Mouse (Mus musculus) heart, embryonic 15.5 days (tissue): Measurements from ENCODE around the gene Cdca5. TPM values are rescaled to one million over a fixed set of nuclear protein-coding genes. Genes with fewer than 3 reads are reported as not detected.

Experiments used
- ATAC-seq: fragments of 200-750 bp; cut with Nextera tagmentation; replicated peaks from 2 replicates; pipeline ENCODE4 v1.8.0; 2017; ENCODE audit warnings: low read depth, moderate TSS enrichment; ENCODE audit not compliant: insufficient number of reproducible peaks, insufficient read depth, low FRiP score
- H3K27ac ChIP-seq: fragments of 300-500 bp; sonication (generic); 2 replicates; pipeline ENCODE4 v1.5.1; 2015; ENCODE audit warnings: mild to moderate bottlenecking, inconsistent platforms
- H3K27me3 ChIP-seq: fragments of 300-500 bp; sonication (generic); 2 replicates; pipeline ENCODE4 v1.6.1; 2015; ENCODE audit warnings: inconsistent platforms
- H3K36me3 ChIP-seq: fragments of 300-500 bp; sonication (generic); 2 replicates; pipeline ENCODE4 v1.6.1; 2015; ENCODE audit warnings: mild to moderate bottlenecking, inconsistent platforms
- H3K4me1 ChIP-seq: fragments of 300-500 bp; sonication (generic); replicated peaks from 2 replicates; pipeline ENCODE4 v1.6.1; 2015; ENCODE audit warnings: inconsistent platforms
- H3K4me2 ChIP-seq: fragments of 300-500 bp; sonication (generic); 2 replicates; pipeline ENCODE4 v1.6.1; 2015; ENCODE audit warnings: inconsistent platforms, mild to moderate bottlenecking, moderate library complexity
- H3K4me3 ChIP-seq: fragments of 300-500 bp; sonication (generic); 2 replicates; pipeline ENCODE4 v1.5.1; 2015; ENCODE audit warnings: mild to moderate bottlenecking, inconsistent platforms
- H3K9ac ChIP-seq: fragments of 300-500 bp; sonication (generic); 2 replicates; pipeline ENCODE4 v1.6.1; 2015; ENCODE audit warnings: mild to moderate bottlenecking, inconsistent platforms
- H3K9me3 ChIP-seq: fragments of 300-500 bp; sonication (generic); replicated peaks from 2 replicates; pipeline ENCODE4 v1.6.1; 2016; ENCODE audit warnings: inconsistent platforms
- WGBS: fragments of 180-500 bp; shearing (Covaris S2); methylation state at CpG from one replicate; pipeline ENCODE4 v1.1.7; 2015; ENCODE audit warnings: mixed read lengths; 5-methylcytosine and 5-hydroxymethylcytosine counted together
- polyA plus RNA-seq: library from polyadenylated mRNA; unstranded; fragments of >200 nt; fragmentation: Nextera tagmentation; extraction: Ambion mirVana; gene quantifications from 2 replicates; pipeline ENCODE4 v1.2.1, GENCODE M21; 2015

The Cdca5 gene
- polyA plus RNA-seq, 1 experiment from 2014 or later, result 19.6 TPM

DNA sequence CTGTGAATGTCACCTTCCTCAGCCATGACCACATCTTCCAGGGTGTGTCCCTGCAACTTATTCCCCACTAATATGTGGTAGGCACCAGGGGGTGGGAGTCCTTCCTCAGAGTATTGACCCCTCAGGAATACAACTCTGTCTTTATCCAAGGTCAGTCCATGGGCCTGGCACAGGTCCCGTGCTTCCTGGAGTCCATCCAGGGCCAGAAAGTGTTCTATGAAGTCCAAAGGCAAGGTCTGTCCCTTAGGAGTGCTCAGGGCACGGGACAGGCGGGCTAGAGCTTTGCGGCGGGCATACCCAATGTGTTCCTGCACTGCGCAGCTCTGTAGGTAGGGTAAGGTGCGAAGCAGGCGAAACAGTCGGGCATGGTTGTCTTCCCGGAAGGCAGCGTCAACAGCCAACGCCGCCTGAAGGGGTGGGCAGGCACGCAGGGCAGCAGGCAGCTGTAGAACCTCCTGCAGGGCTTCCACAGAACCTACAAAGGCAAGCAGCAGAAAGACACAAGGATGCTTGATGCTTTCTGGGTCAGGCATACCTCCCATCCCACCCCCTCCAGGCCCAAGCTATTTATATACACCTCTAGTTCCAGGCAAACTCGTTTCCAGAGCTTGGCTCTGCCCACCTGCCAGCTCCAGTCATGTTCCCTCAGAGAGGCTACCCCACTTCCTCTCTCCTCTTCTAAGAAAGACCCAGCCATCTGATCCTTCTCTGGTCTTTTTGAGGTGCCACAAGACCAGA is 31.5 kb downstream of the Cdca5 start:
- WGBS, result 82% methylated on average over 15 of the region's 15 CpGs
- no peaks in the 10 kb centered on the region for H3K27me3 ChIP-seq
- peak overlapping the region; percentile 3; the same call in 1 of the 2 replicates for H3K9ac ChIP-seq
- H3K4me3 ChIP-seq, result peak overlapping the region; percentile 71
- H3K27ac ChIP-seq, result peak overlapping the region; percentile 33; the same call in 1 of the 2 replicates
- H3K4me1 ChIP-seq, result peaks cover 24% of the 10 kb centered on the region
- peak overlapping the region; percentile 93 for H3K4me2 ChIP-seq
- no peaks in the 10 kb centered on the region for H3K9me3 ChIP-seq
- no peak for ATAC-seq
- H3K36me3 ChIP-seq, result peaks cover 23% of the 10 kb centered on the region

GRCm38 (mm10) chr19:6117346-6117985 is 32.7 kb downstream of the Cdca5 start:
- WGBS, result 4% methylated on average over 32 of the region's 32 CpGs
- no peaks in the 10 kb centered on the region for H3K27me3 ChIP-seq
- no peak for ATAC-seq

GRCm38 (mm10) chr19:6117986-6118676 is 33.3 kb downstream of the Cdca5 start, which contains the start of gene Sac3d1:
Gene Sac3d1, minus strand, starts transcription at chr19:6118650.
- peak within 1 kb of the TSS; percentile 99 for H3K27ac ChIP-seq
- peaks cover 24% of the 10 kb centered on the region for H3K4me1 ChIP-seq
- under 1% methylated on average over 77 of the region's 77 CpGs for WGBS
- H3K9me3 ChIP-seq, result no peaks in the 10 kb centered on the region
- H3K4me3 ChIP-seq, result peak within 1 kb of the TSS; percentile 71
- H3K36me3 ChIP-seq, result peaks cover 23% of the 10 kb centered on the region
- H3K9ac ChIP-seq, result peak within 1 kb of the TSS; percentile 79
- peak; percentile 84 for ATAC-seq
- H3K27me3 ChIP-seq, result no peaks in the 10 kb centered on the region
- peak within 1 kb of the TSS; percentile 93 for H3K4me2 ChIP-seq

More at GRCm38 (mm10) chr19:6117346-6117985, 32.7 kb downstream of the Cdca5 start:
- Histone ChIP-seq H3K9ac (peak overlapping the region; percentile 79), H3K4me2 (peak overlapping the region; percentile 93), H3K27ac (peak overlapping the region; percentile 99), H3K4me1 (peaks cover 24% of the 10 kb centered on the region), H3K4me3 (peak overlapping the region; percentile 71), H3K9me3 (no peaks in the 10 kb centered on the region), H3K36me3 (peaks cover 23% of the 10 kb centered on the region)

GRCm38 (mm10) chr19:6118677-6119185 is 33.9 kb downstream of the Cdca5 start:
- Histone ChIP-seq H3K4me3 (peak overlapping the region; percentile 71), H3K36me3 (peaks cover 23% of the 10 kb centered on the region), H3K4me1 (peaks cover 24% of the 10 kb centered on the region), H3K9ac (peak overlapping the region; percentile 79), H3K9me3 (no peaks in the 10 kb centered on the region), H3K4me2 (peak overlapping the region; percentile 93), H3K27me3 (no peaks in the 10 kb centered on the region), H3K27ac (peak overlapping the region; percentile 99)
- ATAC-seq, result no peak
- 2% methylated on average over 8 of the region's 8 CpGs for WGBS

DNA sequence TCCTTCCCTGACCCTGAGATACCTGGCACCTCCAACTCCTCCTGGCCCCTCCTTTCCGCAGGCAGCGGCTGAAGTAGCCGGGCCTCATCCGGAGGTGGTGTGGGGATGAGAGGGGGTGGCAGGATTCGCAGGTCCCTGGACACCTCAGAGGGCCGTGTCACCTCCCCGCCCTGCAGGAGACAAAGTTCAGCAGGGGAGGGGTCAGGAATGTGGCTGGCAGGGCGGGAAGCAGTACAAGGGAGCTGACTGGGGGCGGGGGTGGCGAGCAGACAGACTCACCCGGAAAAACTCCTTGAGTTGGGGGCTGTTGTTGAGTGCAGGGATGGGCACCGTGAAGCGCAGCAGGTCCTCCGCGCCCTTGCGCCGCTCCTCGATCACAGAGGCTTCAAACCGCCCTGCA is 37.0 kb downstream of the Cdca5 start:
- 32% methylated on average over 19 of the region's 19 CpGs for whole genome bisulfite sequencing
- 0 out of 2 replicates have a peak, but pooled peaks cover 3% of the 10 kb centered on the region for H3K36me3 ChIP-seq
- no peak overlapping the region for H3K27ac ChIP-seq
- no peak overlapping the region for H3K4me3 ChIP-seq
- H3K9ac ChIP-seq, result no peak overlapping the region
- no peaks in the 10 kb centered on the region for H3K27me3 ChIP-seq
- no peak overlapping the region for H3K4me2 ChIP-seq
- ATAC-seq, result no peak
- H3K9me3 ChIP-seq, result no peaks in the 10 kb centered on the region
- H3K4me1 ChIP-seq, result peaks cover 15% of the 10 kb centered on the region

DNA sequence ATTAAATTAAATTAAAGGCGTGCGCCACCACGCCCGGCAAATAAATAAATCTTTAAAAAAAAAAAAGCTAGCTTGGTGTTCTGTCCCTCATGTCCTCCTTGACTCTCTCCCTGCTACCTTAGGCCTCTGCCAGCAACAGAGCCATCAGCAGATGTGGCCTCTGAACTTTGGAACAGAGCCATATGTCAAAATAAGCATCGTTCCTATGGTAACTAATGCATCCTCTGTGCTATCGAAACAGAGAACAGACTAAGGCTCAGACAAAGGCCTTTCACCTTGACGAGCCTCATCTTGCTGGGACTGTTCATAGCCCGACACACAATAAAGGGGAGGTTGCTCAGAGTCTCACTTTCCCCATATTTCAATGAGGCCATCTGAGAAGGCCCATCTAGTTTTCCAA is 38.5 kb downstream of the Cdca5 start:
- H3K9ac ChIP-seq, result no peak overlapping the region

GRCm38 (mm10) chr19:6124898-6125297 is 40.1 kb downstream of the Cdca5 start:
- no peak overlapping the region for H3K4me3 ChIP-seq
- WGBS, result 67% methylated on average over 2 of the region's 2 CpGs
- no peaks in the 10 kb centered on the region for H3K9me3 ChIP-seq
- 0 out of 2 replicates have a peak, but pooled peaks cover 3% of the 10 kb centered on the region for H3K36me3 ChIP-seq
- H3K4me2 ChIP-seq, result no peak overlapping the region
- ATAC-seq, result no peak
- H3K9ac ChIP-seq, result no peak overlapping the region
- no peak overlapping the region for H3K27ac ChIP-seq
- H3K27me3 ChIP-seq, result no peaks in the 10 kb centered on the region
- 0 out of 2 replicates have a peak, but pooled peaks cover 2% of the 10 kb centered on the region for H3K4me1 ChIP-seq

More for the DNA sequence above, 38.5 kb downstream of the Cdca5 start:
- ATAC-seq, result no peak
- WGBS, result 80% methylated on average over 8 of the region's 8 CpGs
- Histone ChIP-seq H3K4me1 (peaks cover 6% of the 10 kb centered on the region), H3K27ac (no peak overlapping the region), H3K4me2 (no peak overlapping the region), H3K9me3 (no peaks in the 10 kb centered on the region), H3K27me3 (no peaks in the 10 kb centered on the region), H3K4me3 (no peak overlapping the region), H3K36me3 (0 out of 2 replicates have a peak, but pooled peaks cover 3% of the 10 kb centered on the region)

DNA sequence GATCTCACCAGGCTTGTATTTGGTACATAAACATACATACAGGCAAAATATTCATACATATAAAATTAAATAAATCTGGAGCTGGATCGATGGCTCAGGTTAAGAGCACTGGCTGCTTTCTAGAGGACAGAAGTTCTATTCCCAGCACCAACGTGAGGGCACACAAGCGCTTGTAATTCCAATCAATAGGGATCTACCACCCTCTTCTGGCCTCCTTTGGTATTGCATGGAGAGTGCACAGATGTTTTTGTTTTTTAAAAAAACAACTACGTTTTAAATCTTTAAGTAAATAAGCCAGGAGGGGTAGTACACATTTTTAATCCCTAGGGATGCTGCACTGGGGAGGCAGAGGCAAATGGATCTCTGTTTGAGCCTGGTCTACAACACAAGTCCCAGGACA is 41.5 kb downstream of the Cdca5 start:
- 22% methylated on average over 4 of the region's 4 CpGs for WGBS

GRCm38 (mm10) chr19:6126789-6127580 is 42.2 kb downstream of the Cdca5 start:
- no peaks in the 10 kb centered on the region for H3K9me3 ChIP-seq
- 0 out of 2 replicates have a peak, but pooled peaks cover 2% of the 10 kb centered on the region for H3K4me1 ChIP-seq
- H3K27me3 ChIP-seq, result no peaks in the 10 kb centered on the region
- H3K27ac ChIP-seq, result peak overlapping the region; percentile 94
- H3K4me2 ChIP-seq, result peak overlapping the region; percentile 71
- H3K36me3 ChIP-seq, result no peaks in the 10 kb centered on the region
- H3K9ac ChIP-seq, result peak overlapping the region; percentile 80
- ATAC-seq, result no peak
- WGBS, result 72% methylated on average over 10 of the region's 10 CpGs
- H3K4me3 ChIP-seq, result peak overlapping the region; percentile 74

More for the DNA sequence above, 41.5 kb downstream of the Cdca5 start:
- H3K27ac ChIP-seq, result no peak overlapping the region
- no peaks in the 10 kb centered on the region for H3K9me3 ChIP-seq
- H3K4me1 ChIP-seq, result 0 out of 2 replicates have a peak, but pooled peaks cover 2% of the 10 kb centered on the region
- no peak overlapping the region for H3K9ac ChIP-seq
- no peak overlapping the region for H3K4me2 ChIP-seq
- no peak overlapping the region for H3K4me3 ChIP-seq
- H3K36me3 ChIP-seq, result no peaks in the 10 kb centered on the region
- ATAC-seq, result no peak
- no peaks in the 10 kb centered on the region for H3K27me3 ChIP-seq

DNA sequence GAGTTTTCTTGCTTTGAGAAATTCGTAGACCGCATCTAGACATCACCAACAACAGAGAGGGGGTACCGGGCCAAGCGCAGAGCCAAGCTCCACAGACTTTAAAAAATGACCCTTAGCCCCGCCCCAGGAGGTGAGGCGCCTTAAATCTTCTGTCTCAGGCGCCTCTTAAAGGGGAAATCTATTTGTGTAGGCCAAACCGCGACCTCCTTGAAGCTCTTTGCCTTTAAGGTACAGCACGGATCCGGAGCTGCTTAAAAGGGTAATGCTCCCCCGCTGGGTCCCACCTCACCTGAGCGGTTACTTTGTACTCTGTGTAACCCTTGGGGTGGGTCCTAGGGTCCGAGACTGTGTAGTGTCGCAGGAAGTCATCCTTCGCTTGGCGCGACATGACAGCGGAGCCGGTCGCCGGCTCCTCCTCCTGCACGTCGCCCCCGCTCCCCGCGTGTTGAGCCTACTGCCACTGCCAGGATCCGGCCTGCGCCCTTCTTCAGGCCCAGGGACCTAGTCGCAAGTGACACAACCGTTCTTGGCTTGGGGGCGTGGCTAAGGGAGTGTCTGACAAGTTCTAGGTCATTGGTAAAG is 43.1 kb downstream of the Cdca5 start, which contains the start of gene Snx15:
TSS of gene Snx15 (minus strand) at position 545 of the 582 bp plus-strand sequence.
- 0 out of 2 replicates have a peak, but pooled peaks cover 2% of the 10 kb centered on the region for H3K4me1 ChIP-seq
- peak within 1 kb of the TSS; percentile 71 for H3K4me2 ChIP-seq
- peak; percentile 94 for ATAC-seq
- H3K27me3 ChIP-seq, result no peaks in the 10 kb centered on the region
- no peaks in the 10 kb centered on the region for H3K9me3 ChIP-seq
- H3K27ac ChIP-seq, result peak within 1 kb of the TSS; percentile 94
- H3K36me3 ChIP-seq, result no peaks in the 10 kb centered on the region
- under 1% methylated on average over 32 of the region's 32 CpGs for WGBS
- H3K4me3 ChIP-seq, result peak within 1 kb of the TSS; percentile 74
- peak within 1 kb of the TSS; percentile 80 for H3K9ac ChIP-seq
